18 mouse cellular contexts compared by ENCODE assay signal in the genomic region with DNA sequence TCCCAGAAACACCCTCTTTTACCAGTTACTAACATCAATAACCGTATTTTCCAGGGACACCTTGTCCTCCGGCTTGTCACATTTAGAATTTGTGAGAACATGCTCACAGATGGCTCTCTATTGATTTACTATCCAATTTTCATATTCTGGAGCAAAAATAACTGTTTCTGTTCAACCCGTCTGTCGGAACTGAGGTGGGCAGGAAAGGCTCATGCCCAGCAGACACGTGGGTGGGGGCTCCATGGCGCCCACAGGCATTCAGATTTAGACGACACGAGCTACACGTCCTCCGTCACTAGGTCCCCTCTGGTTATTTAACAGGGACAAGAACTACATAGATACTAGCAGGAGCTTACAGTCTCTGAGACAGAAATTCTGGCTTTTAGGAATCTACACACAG.
A peak's percentile ranks its signal among the peaks of the same experiment; 100 is the strongest.
DNase-seq lines count a peak whose midpoint lies in the region; ATAC-seq and TF ChIP-seq lines count a peak whose summit lies in the region.
"Had no signal": no experiment of that assay in that cellular context is flagged by ENCODE, and none has a peak within 500 bp of the region (broad histone marks: within the 10 kb centered on the region; RNA-seq: fewer than 3 reads in every experiment).

No protein-coding gene starts in this region.

- no peak overlapping the region for H3K4me2 ChIP-seq in forebrain, embryonic 11.5 days (ENCODE audit: low read depth, low read length, severe bottlenecking)
- H3K4me2 ChIP-seq: liver, embryonic 13.5 days had no signal

- no peak for TF ChIP-seq CTCF in left cerebral cortex, adult 2 months (IDR thresholded peaks at IDR 0.05)

- peak; percentile 85 for DNase-seq in brain, adult 2 months (ENCODE audit: low read depth, low spot score)
- peak; percentile 82 for DNase-seq in layer of hippocampus, adult 11-12 months (ENCODE audit: low spot score)
- peak; percentile 63 to 67 for DNase-seq in left cerebral cortex, adult 2 months (ENCODE audit: extremely low spot score in 1 of 2, low spot score in 2 of 2)
- DNase-seq in right cerebral cortex, postnatal 14 days: peak; percentile 46
- no peak for DNase-seq in forebrain, embryonic 11.5 days (ENCODE audit: low spot score)
- DNase-seq in adrenal gland, adult 2 months: no peak
- no peak for DNase-seq in gastrocnemius, postnatal 36 days
- DNase-seq: cerebellum, adult 9-10 months; heart, postnatal 10 days; kidney, adult 8-10 months; liver, embryonic 13.5 days; lung, postnatal 14 days; spleen, adult 18-20 months had no signal

- WGBS in forebrain, embryonic 11.5 days: 88% methylated on average over 10 of the region's 10 CpGs

- peaks cover 3% of the 10 kb centered on the region; the same call in 1 of the 2 replicates for H3K4me1 ChIP-seq in forebrain, embryonic 11.5 days (replicated peaks; ENCODE audit: control insufficient read depth, insufficient read depth, low read length)

- no peaks in the 10 kb centered on the region for H3K36me3 ChIP-seq in forebrain, embryonic 11.5 days (ENCODE audit: control insufficient read depth, insufficient read depth, low read length)
- H3K36me3 ChIP-seq: liver, embryonic 13.5 days; midbrain, embryonic 10.5 days had no signal

- 0 out of 2 replicates have a peak, but pooled peaks cover 2% of the 10 kb centered on the region for H3K27me3 ChIP-seq in forebrain, embryonic 11.5 days (ENCODE audit: control insufficient read depth, insufficient read depth, low read length)
- H3K27me3 ChIP-seq: liver, embryonic 13.5 days had no signal

- H3K9ac ChIP-seq in forebrain, embryonic 11.5 days (ENCODE audit: low read length): no peak overlapping the region
- H3K9ac ChIP-seq: liver, embryonic 13.5 days had no signal

- H3K4me3 ChIP-seq in left cerebral cortex, adult 2 months: no peak overlapping the region
- H3K4me3 ChIP-seq in forebrain, embryonic 11.5 days (ENCODE audit: low read depth, low read length): no peak overlapping the region
- H3K4me3 ChIP-seq: erythroblast, embryonic 14.5 days; heart, adult 2 months; liver, embryonic 13.5 days; midbrain, embryonic 10.5 days; myocyte had no signal

- no peaks in the 10 kb centered on the region; the same call in 1 of the 2 replicates for H3K9me3 ChIP-seq in forebrain, embryonic 11.5 days (ENCODE audit: control insufficient read depth, low read length)
- H3K9me3 ChIP-seq: liver, embryonic 13.5 days; midbrain, embryonic 10.5 days had no signal

- no peak for ATAC-seq in forebrain, embryonic 11.5 days (replicated peaks; ENCODE audit: low FRiP score)
- ATAC-seq: hindbrain, postnatal 0 days had no signal

- H3K27ac ChIP-seq in left cerebral cortex, adult 2 months: peak overlapping the region; percentile 2; the same call in 1 of the 2 replicates
- H3K27ac ChIP-seq in forebrain, embryonic 11.5 days (ENCODE audit: low read depth, low read length): no peak overlapping the region
- H3K27ac ChIP-seq: heart, adult 2 months; hindbrain, postnatal 0 days; liver, embryonic 13.5 days; midbrain, embryonic 10.5 days had no signal

- intact Hi-C loops in left cerebral cortex, adult 2 months (cut with DNase I): loop anchor here (2.0 kb wide), 1 partner anchor 15 kb away; no protein-coding TSS in a partner anchor
- intact Hi-C loops in gastrocnemius, postnatal 36 days (cut with DNase I): no loop called here

Comparison
In these comparisons a context has a peak if more than half of its experiments do, and no peak if none do; other contexts are left out.
1. DNase-seq: peak in brain, adult 2 months (single experiment), layer of hippocampus, adult 11-12 months (single experiment), left cerebral cortex, adult 2 months (2 of 2) and right cerebral cortex, postnatal 14 days (single experiment); none in forebrain, embryonic 11.5 days (single experiment), adrenal gland, adult 2 months (single experiment) and gastrocnemius, postnatal 36 days (0 of 2).